Mouse (Mus musculus): ENCODE data around the gene Ptpro.
"Not testable (repeated sequence)": the region's sequence is repeated elsewhere in the genome, so short reads cannot be mapped to it uniquely, and the experiment has no call there.

Ptpro gene

GRCm38 (mm10) chr6:137455537-137456041 lies 203.5 kb downstream of the Ptpro start:
- DNase-seq (ENCODE audit: low read depth), result peak; percentile 65

- no peak for DNase-seq (ENCODE audit: low read depth)
Measured at GRCm38 (mm10) chr6:137456064-137456463, 203.9 kb downstream of the Ptpro start.

- no peak for DNase-seq (ENCODE audit: low read depth)
Measured at GRCm38 (mm10) chr6:137457210-137457609, 205.1 kb downstream of the Ptpro start.

- DNase-seq (ENCODE audit: low read depth), result no peak
Measured at GRCm38 (mm10) chr6:137458136-137458535, 206.0 kb downstream of the Ptpro start.

- DNase-seq (ENCODE audit: low read depth), result no peak
Measured at GRCm38 (mm10) chr6:137463771-137464170, 211.7 kb downstream of the Ptpro start.

GRCm38 (mm10) chr6:137465253-137465652 lies 213.1 kb downstream of the Ptpro start:
- DNase-seq (ENCODE audit: low read depth), result no peak

GRCm38 (mm10) chr6:137466256-137466655 lies 214.1 kb downstream of the Ptpro start:
- no peak for DNase-seq (ENCODE audit: low read depth)

- no peak for DNase-seq (ENCODE audit: low read depth)
Measured at GRCm38 (mm10) chr6:137467696-137468095, 215.6 kb downstream of the Ptpro start.

- DNase-seq (ENCODE audit: low read depth), result no peak
Measured at GRCm38 (mm10) chr6:137469541-137469940, 217.4 kb downstream of the Ptpro start.

- DNase-seq (ENCODE audit: low read depth), result peak; percentile 79
Measured at GRCm38 (mm10) chr6:137470901-137471598, 218.9 kb downstream of the Ptpro start.

- DNase-seq (ENCODE audit: low read depth), result no peak
Measured at GRCm38 (mm10) chr6:137472129-137472528, 220.0 kb downstream of the Ptpro start.

- DNase-seq (ENCODE audit: low read depth), result no peak
Measured at GRCm38 (mm10) chr6:137473433-137473832, 221.3 kb downstream of the Ptpro start.

- not testable (repeated sequence) for DNase-seq (ENCODE audit: low read depth)
Measured at GRCm38 (mm10) chr6:137475695-137476094, 223.6 kb downstream of the Ptpro start.

GRCm38 (mm10) chr6:137482891-137483290 lies 230.8 kb downstream of the Ptpro start:
- no peak for DNase-seq (ENCODE audit: low read depth)

- DNase-seq (ENCODE audit: low read depth), result no peak
Measured at GRCm38 (mm10) chr6:137487443-137487842, 235.3 kb downstream of the Ptpro start.

- no peak for DNase-seq (ENCODE audit: low read depth)
Measured at GRCm38 (mm10) chr6:137490115-137490514, 238.0 kb downstream of the Ptpro start.

- no peak for DNase-seq (ENCODE audit: low read depth)
Measured at GRCm38 (mm10) chr6:137491659-137492058, 239.5 kb downstream of the Ptpro start.

GRCm38 (mm10) chr6:137492582-137492981 lies 240.5 kb downstream of the Ptpro start:
- DNase-seq (ENCODE audit: low read depth), result no peak

GRCm38 (mm10) chr6:137493211-137494135 lies 241.4 kb downstream of the Ptpro start:
- DNase-seq (ENCODE audit: low read depth), result no peak

GRCm38 (mm10) chr6:137494136-137494475 lies 242.0 kb downstream of the Ptpro start:
- DNase-seq (ENCODE audit: low read depth), result no peak

GRCm38 (mm10) chr6:137494801-137495200 lies 242.7 kb downstream of the Ptpro start:
- no peak for DNase-seq (ENCODE audit: low read depth)

- DNase-seq (ENCODE audit: low read depth), result no peak
Measured at GRCm38 (mm10) chr6:137495233-137495632, 243.1 kb downstream of the Ptpro start.

- no peak for DNase-seq (ENCODE audit: low read depth)
Measured at GRCm38 (mm10) chr6:137496562-137496961, 244.4 kb downstream of the Ptpro start.

All from 416B (cell line).